Mouse (Mus musculus) limb, embryonic 11.5 days (tissue): ENCODE results near the gene Brms1. TPM values are rescaled to one million over a fixed set of nuclear protein-coding genes. Genes with fewer than 3 reads are reported as not detected.

Experiments used
- ATAC-seq: fragments of 200-750 bp; cut with Nextera tagmentation; 2 replicates; pipeline ENCODE4 v1.8.0; 2017; ENCODE audit warnings: low read depth; ENCODE audit not compliant: insufficient number of reproducible peaks, low FRiP score, low TSS enrichment
- DNase-seq: peaks from one replicate; pipeline ENCODE4 v3.0.0-alpha.2; 2015; ENCODE audit warnings: low spot score
- H3K27ac ChIP-seq: fragments of 300-500 bp; sonication (generic); replicated peaks from 2 replicates; pipeline ENCODE4 v1.5.1; 2014; ENCODE audit warnings: low read depth, mild to moderate bottlenecking, low read length
- H3K27me3 ChIP-seq: fragments of 300-500 bp; sonication (generic); 2 replicates; pipeline ENCODE4 v1.6.1; 2014; ENCODE audit warnings: mild to moderate bottlenecking, low read length, mixed read lengths; ENCODE audit not compliant: control insufficient read depth, insufficient read depth
- H3K36me3 ChIP-seq: fragments of 300-500 bp; sonication (generic); 2 replicates; pipeline ENCODE4 v1.6.1; 2014; ENCODE audit warnings: mild to moderate bottlenecking, low read length, moderate library complexity, mixed read lengths; ENCODE audit not compliant: control insufficient read depth, insufficient read depth
- H3K4me1 ChIP-seq: fragments of 300-500 bp; sonication (generic); 2 replicates; pipeline ENCODE4 v1.6.1; 2014; ENCODE audit warnings: low read length, mixed read lengths; ENCODE audit not compliant: control insufficient read depth, insufficient read depth
- H3K4me2 ChIP-seq: fragments of 300-500 bp; sonication (generic); 2 replicates; pipeline ENCODE4 v1.6.1; 2014; ENCODE audit warnings: low read depth, mild to moderate bottlenecking, moderate library complexity; ENCODE audit not compliant: severe bottlenecking
- H3K4me3 ChIP-seq: fragments of 300-500 bp; sonication (generic); 2 replicates; pipeline ENCODE4 v1.5.1; 2014; ENCODE audit warnings: low read depth, low read length
- H3K9ac ChIP-seq: fragments of 300-500 bp; sonication (generic); 2 replicates; pipeline ENCODE4 v1.6.1; 2014; ENCODE audit warnings: mild to moderate bottlenecking, low read length
- H3K9me3 ChIP-seq: fragments of 300-500 bp; sonication (generic); 2 replicates; pipeline ENCODE4 v1.6.1; 2016; ENCODE audit warnings: low read length; ENCODE audit not compliant: control insufficient read depth
- WGBS: fragments of 180-500 bp; shearing (Covaris S2); extraction: QIAGEN DNeasy Blood & Tissue Kit; methylation state at CpG from one replicate; pipeline ENCODE4 v1.1.7; 2014; 5-methylcytosine and 5-hydroxymethylcytosine counted together
- polyA plus RNA-seq: library from polyadenylated mRNA; unstranded; fragments of >200 nt; fragmentation: Nextera tagmentation; extraction: Ambion mirVana; gene quantifications from 2 replicates; pipeline ENCODE4 v1.2.1, GENCODE M21; 2014

The Brms1 gene
- polyA plus RNA-seq, 1 experiment from 2014 or later = 61.2 TPM

DNA sequence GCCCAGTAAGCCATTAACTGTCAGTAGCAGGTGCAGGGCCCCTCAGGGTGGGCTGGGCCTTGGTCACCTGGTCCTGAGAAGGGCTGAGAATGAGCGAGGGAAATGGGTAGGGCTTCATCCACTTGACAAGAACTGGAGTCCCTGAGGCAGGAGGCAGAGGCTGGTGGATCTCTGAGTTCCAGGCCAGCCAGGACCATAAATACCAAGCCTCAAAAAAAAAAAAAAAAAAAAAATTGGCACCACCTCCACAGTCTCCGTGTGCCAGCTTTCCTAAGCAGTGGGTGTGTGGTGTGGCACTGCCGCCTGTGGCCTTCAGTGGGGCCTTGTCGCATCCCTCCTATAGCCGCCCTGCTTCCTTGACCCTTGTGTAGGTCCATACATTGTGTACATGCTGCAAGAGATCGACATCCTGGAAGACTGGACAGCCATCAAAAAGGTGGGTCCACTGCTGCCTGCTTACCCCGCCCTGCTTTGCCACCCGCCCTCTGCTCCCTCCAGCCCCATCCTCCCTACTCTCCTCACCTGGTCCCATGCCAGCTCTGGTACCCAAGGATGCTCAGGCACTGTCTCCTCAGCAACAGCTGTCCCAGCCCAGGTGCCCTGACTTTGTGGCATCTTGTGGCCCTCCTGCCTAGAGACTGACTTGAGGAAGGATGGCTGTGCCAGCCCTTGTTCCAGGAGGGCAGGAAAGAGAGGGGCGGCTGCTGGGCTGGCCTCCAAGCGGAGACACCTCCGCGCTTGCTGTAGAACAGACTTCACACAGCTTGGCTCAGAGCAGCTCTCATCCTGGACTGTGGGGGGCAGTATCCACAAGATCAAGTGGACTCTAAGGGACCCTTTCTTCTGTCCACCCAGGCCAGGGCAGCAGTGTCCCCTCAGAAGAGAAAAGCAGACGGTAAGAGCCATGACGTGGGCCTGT lies 7.2 kb downstream of the Brms1 start:
- no peak overlapping the region for H3K4me3 ChIP-seq
- 86% methylated on average over 14 of the region's 14 CpGs for WGBS
- H3K27me3 ChIP-seq = peaks cover 28% of the 10 kb centered on the region
- no peak overlapping the region for H3K4me2 ChIP-seq
- no peak for ATAC-seq
- DNase-seq = no peak
- H3K4me1 ChIP-seq = peaks cover 16% of the 10 kb centered on the region
- H3K9ac ChIP-seq = no peak overlapping the region
- peaks cover 8% of the 10 kb centered on the region for H3K36me3 ChIP-seq
- H3K27ac ChIP-seq = no peak overlapping the region
- no peaks in the 10 kb centered on the region for H3K9me3 ChIP-seq

DNA sequence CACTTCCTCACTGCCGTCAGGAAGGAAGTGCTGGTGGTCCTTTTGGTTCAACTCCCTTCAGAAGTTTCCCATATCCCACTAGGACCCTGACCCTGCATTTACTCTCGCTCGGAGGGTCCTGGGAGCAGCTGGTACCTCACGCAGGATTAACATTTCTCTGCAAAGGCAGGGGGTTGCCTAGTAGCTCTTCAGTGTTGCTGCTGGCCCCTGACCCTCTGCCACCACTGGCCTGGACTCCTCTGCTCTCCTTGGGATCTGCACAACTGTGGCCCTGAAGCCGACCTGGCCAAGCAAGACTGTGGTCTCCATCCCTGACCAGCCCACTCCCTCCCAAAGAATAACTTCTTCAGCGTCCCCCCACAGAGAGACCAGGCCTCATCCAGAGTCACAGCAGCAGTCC lies 8.2 kb downstream of the Brms1 start:
- DNase-seq (no peak), ATAC-seq (no peak)
- Histone ChIP-seq H3K27ac (no peak overlapping the region), H3K4me1 (peaks cover 16% of the 10 kb centered on the region), H3K27me3 (peaks cover 33% of the 10 kb centered on the region), H3K9me3 (no peaks in the 10 kb centered on the region), H3K9ac (no peak overlapping the region), H3K4me2 (no peak overlapping the region), H3K4me3 (no peak overlapping the region), H3K36me3 (peaks cover 8% of the 10 kb centered on the region)
- WGBS = 83% methylated on average over 6 of the region's 6 CpGs

DNA sequence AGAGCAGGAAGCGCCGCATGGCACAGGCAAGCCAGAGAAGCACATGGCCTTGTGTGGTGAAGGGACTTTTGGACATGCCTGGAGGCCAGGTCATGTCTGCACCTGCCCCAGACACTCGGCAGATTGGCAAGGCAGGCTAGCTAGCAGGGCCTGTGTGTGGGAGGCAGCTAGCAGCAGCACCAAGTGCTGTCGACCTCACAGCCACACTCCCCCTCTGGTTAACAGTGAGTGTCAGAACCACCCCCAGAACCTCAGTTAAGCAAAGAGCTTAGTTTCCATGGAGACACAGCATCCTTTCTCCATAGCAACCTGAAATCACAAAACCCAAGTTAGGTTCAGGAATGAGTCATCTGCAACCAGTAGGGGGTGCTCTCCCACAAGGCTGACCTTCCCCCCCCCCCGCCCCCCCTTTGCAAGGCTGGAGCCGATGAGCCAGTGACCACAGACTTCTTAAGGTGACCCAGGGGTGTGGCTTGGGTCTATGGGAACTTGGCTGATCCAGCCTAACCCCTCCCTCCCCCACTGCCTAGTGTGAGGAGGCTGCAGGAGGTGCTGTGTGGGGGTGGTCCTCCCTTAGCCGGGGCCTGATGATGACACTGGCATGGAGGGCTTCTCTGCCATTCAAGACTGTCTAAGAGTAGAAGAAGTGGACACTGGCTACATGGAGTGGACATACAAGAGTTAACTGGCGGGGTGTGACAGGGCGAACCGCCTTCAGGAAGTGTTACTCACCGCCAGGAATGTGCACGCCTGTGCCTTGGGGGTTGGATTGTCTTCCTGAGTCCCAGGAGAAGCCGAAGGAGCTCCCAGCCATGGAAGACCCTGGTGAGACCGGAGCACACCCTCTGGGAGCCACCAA lies 9.1 kb downstream of the Brms1 start, which contains the start of gene Rin1:
Rin1 (plus strand) TSS at position 435 of the 859 bp plus-strand sequence.
- Histone ChIP-seq H3K9me3 (no peaks in the 10 kb centered on the region), H3K4me2 (peak within 1 kb of the TSS; percentile 33), H3K4me3 (peak within 1 kb of the TSS; percentile 22), H3K27me3 (peaks cover 33% of the 10 kb centered on the region), H3K27ac (no peak within 1 kb of the TSS), H3K4me1 (peaks cover 16% of the 10 kb centered on the region), H3K36me3 (peaks cover 8% of the 10 kb centered on the region), H3K9ac (peak within 1 kb of the TSS; percentile 3; the same call in 1 of the 2 replicates)
- 20% methylated on average over 12 of the region's 14 CpGs for WGBS
- DNase-seq (peak; percentile 67), ATAC-seq (peak; percentile 36; the same call in 1 of the 2 replicates)

DNA sequence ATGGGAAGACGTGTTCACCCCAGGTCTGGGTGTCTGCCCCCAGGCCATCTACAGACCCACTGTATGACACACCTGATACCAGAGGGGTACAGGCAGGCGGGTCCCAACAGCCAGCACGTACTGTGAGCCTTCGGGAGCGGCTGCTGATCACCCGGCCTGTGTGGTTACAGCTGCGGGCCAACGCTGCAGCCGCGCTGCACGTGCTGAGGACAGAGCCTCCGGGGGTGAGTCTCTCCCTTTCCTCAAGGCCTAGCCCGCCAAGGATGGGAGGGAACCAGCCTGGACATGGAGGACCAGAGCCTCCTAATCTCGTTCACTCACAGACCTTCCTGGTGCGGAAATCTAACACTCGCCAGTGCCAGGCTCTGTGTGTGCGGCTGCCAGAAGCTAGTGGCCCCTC lies 9.9 kb downstream of the Brms1 start:
- Histone ChIP-seq H3K4me3 (peak overlapping the region; percentile 22), H3K27ac (no peak overlapping the region), H3K4me1 (peaks cover 16% of the 10 kb centered on the region), H3K27me3 (peaks cover 33% of the 10 kb centered on the region), H3K9me3 (no peaks in the 10 kb centered on the region), H3K9ac (peak overlapping the region; percentile 3; the same call in 1 of the 2 replicates), H3K36me3 (peaks cover 8% of the 10 kb centered on the region), H3K4me2 (peak overlapping the region; percentile 33)
- DNase-seq (peak; percentile 54), ATAC-seq (no peak)
- 7% methylated on average over 17 of the region's 17 CpGs for WGBS

DNA sequence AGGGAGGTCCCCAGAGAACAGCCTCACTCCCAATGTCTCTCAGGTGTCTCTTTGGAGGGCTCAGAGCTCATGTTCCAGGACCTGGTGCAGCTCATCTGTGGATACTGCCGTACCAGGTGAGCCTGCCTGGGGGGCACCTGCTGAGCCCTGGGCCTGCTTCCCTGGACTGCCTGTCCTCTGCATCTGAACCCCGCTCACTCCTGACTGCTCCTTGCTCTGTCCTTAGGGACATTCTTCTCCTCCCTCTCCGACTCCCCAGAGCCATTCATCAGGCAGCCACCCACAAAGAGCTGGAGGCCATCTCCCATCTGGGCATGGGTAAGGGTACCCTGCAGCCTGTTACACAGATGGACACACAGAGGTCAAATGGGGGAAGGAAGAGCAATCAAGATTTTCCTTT lies 10.4 kb downstream of the Brms1 start:
- Histone ChIP-seq H3K9me3 (no peaks in the 10 kb centered on the region), H3K27ac (no peak overlapping the region), H3K27me3 (peaks cover 33% of the 10 kb centered on the region), H3K4me3 (no peak overlapping the region), H3K4me2 (peak overlapping the region; percentile 33), H3K36me3 (peaks cover 8% of the 10 kb centered on the region), H3K4me1 (peaks cover 18% of the 10 kb centered on the region), H3K9ac (no peak overlapping the region)
- ATAC-seq = no peak
- DNase-seq = no peak
- 34% methylated on average over 3 of the region's 3 CpGs for WGBS

DNA sequence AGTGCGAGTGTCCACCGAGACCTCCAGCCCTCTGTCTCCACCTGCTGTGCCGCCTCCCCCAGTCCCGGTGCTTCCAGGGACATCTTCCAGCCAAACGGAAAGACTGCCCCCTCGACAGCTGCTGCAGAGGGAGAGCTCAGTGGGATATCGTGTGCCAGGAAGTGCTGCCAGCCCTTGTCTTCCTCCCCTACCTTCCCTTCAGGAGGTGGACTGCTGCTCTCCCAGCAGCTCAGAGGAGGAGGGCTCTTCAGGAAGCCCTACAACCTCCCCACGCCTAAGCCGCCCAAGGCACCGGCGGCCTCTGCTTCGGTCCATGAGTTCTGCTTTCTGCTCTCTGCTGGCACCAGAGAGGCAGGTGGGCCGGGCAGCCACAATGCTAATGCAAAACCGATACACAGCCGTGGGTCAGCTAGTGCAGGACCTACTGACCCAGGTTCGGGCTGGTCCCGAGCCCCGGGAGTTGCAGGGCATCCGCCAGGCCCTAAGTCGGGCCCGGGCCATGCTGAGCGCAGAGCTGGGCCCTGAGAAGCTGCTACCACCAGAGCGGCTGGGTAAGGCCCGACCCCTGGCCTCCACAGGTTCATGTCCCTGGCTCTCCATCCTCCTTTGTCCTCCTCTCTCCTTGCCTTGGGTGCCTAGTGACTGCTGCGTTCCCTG lies 11.1 kb downstream of the Brms1 start:
- Histone ChIP-seq H3K4me3 (no peak overlapping the region), H3K36me3 (peaks cover 5% of the 10 kb centered on the region), H3K4me2 (no peak overlapping the region), H3K9ac (no peak overlapping the region), H3K27ac (no peak overlapping the region), H3K4me1 (peaks cover 24% of the 10 kb centered on the region), H3K9me3 (no peaks in the 10 kb centered on the region), H3K27me3 (peaks cover 33% of the 10 kb centered on the region)
- WGBS = 28% methylated on average over 25 of the region's 25 CpGs
- no peak for DNase-seq
- ATAC-seq = no peak

DNA sequence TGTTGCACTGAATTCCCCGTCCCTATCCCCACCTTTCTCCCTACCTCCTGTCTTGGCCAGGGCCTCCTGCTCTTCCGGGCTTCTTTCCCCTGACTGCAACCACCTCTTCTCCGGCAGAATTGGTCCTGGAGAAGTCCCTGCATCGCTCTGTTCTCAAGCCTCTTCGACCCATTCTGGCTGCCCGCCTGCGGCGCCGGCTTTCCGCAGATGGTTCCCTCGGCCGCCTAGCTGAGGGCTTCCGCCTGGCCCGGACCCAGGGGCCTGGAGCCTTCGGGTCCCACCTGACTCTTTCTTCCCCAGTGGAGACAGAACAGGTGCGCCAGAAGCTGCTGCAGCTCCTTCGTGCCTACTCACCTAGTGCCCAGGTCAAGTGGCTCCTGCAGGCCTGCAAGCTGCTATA lies 11.7 kb downstream of the Brms1 start:
- Histone ChIP-seq H3K4me1 (peaks cover 24% of the 10 kb centered on the region), H3K27ac (no peak overlapping the region), H3K9ac (no peak overlapping the region), H3K4me2 (no peak overlapping the region), H3K9me3 (no peaks in the 10 kb centered on the region), H3K27me3 (peaks cover 33% of the 10 kb centered on the region), H3K4me3 (no peak overlapping the region), H3K36me3 (peaks cover 5% of the 10 kb centered on the region)
- whole genome bisulfite sequencing = 49% methylated on average over 17 of the region's 17 CpGs
- no peak for DNase-seq
- no peak for ATAC-seq

DNA sequence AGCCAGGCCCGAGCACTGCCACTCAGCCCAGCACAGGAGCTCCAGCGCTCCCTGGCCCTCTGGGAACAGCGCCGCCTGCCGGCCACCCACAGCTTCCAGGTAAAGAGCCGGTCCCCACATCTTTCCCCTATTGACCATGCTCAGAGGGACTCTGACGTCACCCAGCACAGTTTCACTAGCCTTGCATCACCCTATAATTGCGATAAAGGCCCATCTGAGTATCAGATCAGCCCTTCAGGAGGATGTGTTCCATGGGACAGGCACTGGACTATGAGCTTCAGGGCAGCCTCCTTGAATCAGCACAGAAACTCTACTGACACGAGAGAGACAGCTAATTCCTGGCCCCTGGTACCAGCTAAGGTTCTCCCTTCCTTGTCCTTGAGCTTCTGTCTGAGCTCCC lies 12.8 kb downstream of the Brms1 start:
- Histone ChIP-seq H3K36me3 (peaks cover 2% of the 10 kb centered on the region), H3K9ac (no peak overlapping the region), H3K27ac (no peak overlapping the region), H3K4me2 (no peak overlapping the region), H3K9me3 (no peaks in the 10 kb centered on the region), H3K4me3 (no peak overlapping the region), H3K27me3 (peaks cover 33% of the 10 kb centered on the region), H3K4me1 (peaks cover 32% of the 10 kb centered on the region)
- WGBS = 17% methylated on average over 9 of the region's 9 CpGs
- DNase-seq (peak; percentile 83), ATAC-seq (no peak)
